Mouse (Mus musculus) CH12.LX (cell line): ENCODE measurements around the gene Trp53bp2.

Source experiments
- CHD2 ChIP-seq: IDR thresholded peaks from 2 replicates; pipeline ENCODE4 v1.6.1; 2011; ENCODE audit warnings: low read length, improper control_type of control experiment
- CTCF ChIP-seq, 2 experiments: IDR thresholded peaks in 1 of 2; conservative IDR thresholded peaks in 1 of 2; 2 replicates each; pipeline ENCODE4 v1.5.1; 2011 to 2012; ENCODE audit warnings: low read depth in 2 of 2, low read length in 2 of 2, improper control_type of control experiment in 1 of 2, inconsistent platforms in 1 of 2, mild to moderate bottlenecking in 1 of 2, moderate library complexity in 1 of 2
- GABPA ChIP-seq: IDR thresholded peaks from 2 replicates; pipeline ENCODE4 v1.6.1; 2012; ENCODE audit warnings: low read depth, low read length, improper control_type of control experiment, inconsistent platforms; ENCODE audit not compliant: insufficient replicate concordance
- MAFK ChIP-seq: IDR thresholded peaks from 2 replicates; pipeline ENCODE4 v1.6.1; 2011; ENCODE audit warnings: low read length, improper control_type of control experiment; ENCODE audit not compliant: insufficient replicate concordance
- POLR2A ChIP-seq: IDR thresholded peaks from 2 replicates; pipeline ENCODE4 v1.6.1; 2011; ENCODE audit warnings: low read depth, mild to moderate bottlenecking, improper control_type of control experiment, low read length
- TBP ChIP-seq: conservative IDR thresholded peaks from 2 replicates; pipeline ENCODE4 v1.6.1; 2011; ENCODE audit warnings: low read depth, low read length, improper control_type of control experiment
- USF1 ChIP-seq: IDR thresholded peaks from 2 replicates; pipeline ENCODE4 v1.6.1; 2014; ENCODE audit warnings: low read depth, mild to moderate bottlenecking, inconsistent platforms, low read length, improper control_type of control experiment

DNA sequence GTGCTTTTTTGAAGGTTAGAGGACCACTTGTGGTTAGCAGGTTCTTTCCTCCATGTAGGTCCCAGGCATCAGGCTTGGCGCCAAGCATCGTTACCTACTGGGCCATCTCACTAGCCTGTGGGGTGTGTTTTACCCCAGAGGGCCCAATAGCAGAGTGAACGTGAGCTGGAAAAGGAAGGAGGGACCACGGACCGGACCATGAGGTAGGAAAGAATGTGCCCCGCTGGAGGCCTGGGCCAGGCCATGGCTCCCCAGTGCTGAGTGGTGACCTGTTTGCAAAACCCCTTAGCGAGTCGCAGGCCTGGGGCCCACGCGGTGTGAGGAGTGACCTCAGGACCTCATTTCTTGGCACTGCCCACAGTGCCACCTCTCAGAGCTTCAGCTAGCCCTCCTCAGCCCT is 79.5 kb downstream of the Trp53bp2 start:
- TF ChIP-seq USF1 (no peak), POLR2A (no peak), CTCF (conservative IDR thresholded peaks at IDR 0.05 in 1 of 2, IDR thresholded peaks at IDR 0.05 in 1 of 2; ENCODE audit: low read depth in 2 of 2, low read length in 2 of 2) (no peak), TBP (no peak), MAFK (no peak), GABPA (no peak), CHD2 (no peak)
